Mouse (Mus musculus) embryonic facial prominence, embryonic 10.5 days (tissue): ENCODE results near the gene Zhx3. TPM values are rescaled to one million over a fixed set of nuclear protein-coding genes. Genes with fewer than 3 reads are reported as not detected.

Source experiments
- DNase-seq: peaks from one replicate; pipeline ENCODE4 v3.0.0-alpha.2; 2017; ENCODE audit warnings: low spot score
- H3K27ac ChIP-seq: fragments of 300-500 bp; sonication (generic); replicated peaks from 2 replicates; pipeline ENCODE4 v1.5.1; 2016; ENCODE audit warnings: mild to moderate bottlenecking
- H3K27me3 ChIP-seq: fragments of 300-500 bp; sonication (generic); replicated peaks from 2 replicates; pipeline ENCODE4 v1.6.1; 2016; ENCODE audit warnings: low read depth, mild to moderate bottlenecking; ENCODE audit not compliant: poor library complexity, severe bottlenecking
- H3K36me3 ChIP-seq: fragments of 300-500 bp; sonication (generic); replicated peaks from 2 replicates; pipeline ENCODE4 v1.6.1; 2016; ENCODE audit warnings: mild to moderate bottlenecking, moderate library complexity
- H3K4me1 ChIP-seq: fragments of 300-500 bp; sonication (generic); 2 replicates; pipeline ENCODE4 v1.6.1; 2016
- H3K4me3 ChIP-seq: fragments of 300-500 bp; sonication (generic); 2 replicates; pipeline ENCODE4 v1.5.1; 2016; ENCODE audit warnings: mild to moderate bottlenecking, moderate library complexity
- H3K9me3 ChIP-seq: fragments of 300-500 bp; sonication (generic); 2 replicates; pipeline ENCODE4 v1.6.1; 2016; ENCODE audit warnings: mild to moderate bottlenecking
- whole genome bisulfite sequencing: fragments of 180-500 bp; shearing (Covaris S2); methylation state at CpG from one replicate; pipeline ENCODE4 v1.1.7; 2016; 5-methylcytosine and 5-hydroxymethylcytosine counted together
- polyA plus RNA-seq: library from polyadenylated mRNA; unstranded; fragments of >200 nt; fragmentation: Nextera tagmentation; extraction: Ambion mirVana; gene quantifications from 2 replicates; pipeline ENCODE4 v1.2.1, GENCODE M21; 2016

Zhx3 gene
- polyA plus RNA-seq, 1 experiment from 2014 or later = 7.6 TPM

- no peak for DNase-seq
- H3K9me3 ChIP-seq = no peaks in the 10 kb centered on the region; the same call in 1 of the 2 replicates
These were observed 7.8 kb upstream of the Zhx3 start, which contains the start of gene Lpin3 for GRCm38 (mm10) chr2:160880453-160881195. Gene Lpin3 (plus strand): TSS chr2:160880670.

GRCm38 (mm10) chr2:160876115-160876514, 3.3 kb upstream of the Zhx3 start:
- H3K27ac ChIP-seq = no peak overlapping the region
- no peak overlapping the region for H3K4me3 ChIP-seq
- H3K9me3 ChIP-seq = no peaks in the 10 kb centered on the region; the same call in 1 of the 2 replicates
- H3K36me3 ChIP-seq = no peaks in the 10 kb centered on the region
- H3K27me3 ChIP-seq = no peaks in the 10 kb centered on the region
- peaks cover 14% of the 10 kb centered on the region for H3K4me1 ChIP-seq
- WGBS = 80% methylated on average over 4 of the region's 4 CpGs
- no peak for DNase-seq

More at GRCm38 (mm10) chr2:160880453-160881195, 7.8 kb upstream of the Zhx3 start, which contains the start of gene Lpin3:
- no peak within 1 kb of the TSS for H3K4me3 ChIP-seq
- no peaks in the 10 kb centered on the region for H3K4me1 ChIP-seq
- H3K27me3 ChIP-seq = no peaks in the 10 kb centered on the region
- WGBS = 78% methylated on average over 13 of the region's 13 CpGs
- no peak within 1 kb of the TSS for H3K27ac ChIP-seq
- no peaks in the 10 kb centered on the region for H3K36me3 ChIP-seq

GRCm38 (mm10) chr2:160874231-160874877, 1.6 kb upstream of the Zhx3 start:
- Histone ChIP-seq H3K9me3 (no peaks in the 10 kb centered on the region; the same call in 1 of the 2 replicates), H3K36me3 (no peaks in the 10 kb centered on the region), H3K4me1 (peaks cover 14% of the 10 kb centered on the region), H3K27ac (no peak overlapping the region), H3K27me3 (no peaks in the 10 kb centered on the region), H3K4me3 (no peak overlapping the region)
- whole genome bisulfite sequencing = 84% methylated on average over 5 of the region's 5 CpGs
- no peak for DNase-seq

GRCm38 (mm10) chr2:160872395-160872794, 403 bp downstream of the Zhx3 start:
- no peaks in the 10 kb centered on the region for H3K36me3 ChIP-seq
- peak overlapping the region; percentile 95 for H3K4me3 ChIP-seq
- H3K27ac ChIP-seq = peak overlapping the region; percentile 92
- peaks cover 14% of the 10 kb centered on the region for H3K4me1 ChIP-seq
- DNase-seq = peak; percentile 78
- under 1% methylated on average over 47 of the region's 47 CpGs for WGBS
- no peaks in the 10 kb centered on the region for H3K27me3 ChIP-seq
- H3K9me3 ChIP-seq = no peaks in the 10 kb centered on the region; the same call in 1 of the 2 replicates

- Histone ChIP-seq H3K4me3 (no peak overlapping the region), H3K4me1 (peaks cover 14% of the 10 kb centered on the region), H3K27ac (no peak overlapping the region), H3K27me3 (no peaks in the 10 kb centered on the region), H3K9me3 (no peaks in the 10 kb centered on the region; the same call in 1 of the 2 replicates), H3K36me3 (no peaks in the 10 kb centered on the region)
- 87% methylated on average over 3 of the region's 3 CpGs for WGBS
- DNase-seq = no peak
These were observed 1.5 kb downstream of the Zhx3 start for GRCm38 (mm10) chr2:160871310-160871709.

GRCm38 (mm10) chr2:160869446-160869845, 3.4 kb downstream of the Zhx3 start:
- Histone ChIP-seq H3K4me3 (no peak overlapping the region), H3K27ac (no peak overlapping the region), H3K27me3 (no peaks in the 10 kb centered on the region), H3K9me3 (no peaks in the 10 kb centered on the region), H3K4me1 (peaks cover 14% of the 10 kb centered on the region), H3K36me3 (no peaks in the 10 kb centered on the region)
- DNase-seq = no peak
- 73% methylated on average over 3 of the region's 3 CpGs for WGBS

GRCm38 (mm10) chr2:160865266-160865665, 7.5 kb downstream of the Zhx3 start:
- H3K4me3 ChIP-seq = no peak overlapping the region
- H3K27me3 ChIP-seq = no peaks in the 10 kb centered on the region
- 80% methylated on average over 2 of the region's 2 CpGs for WGBS
- no peaks in the 10 kb centered on the region for H3K4me1 ChIP-seq
- DNase-seq = no peak
- no peaks in the 10 kb centered on the region for H3K36me3 ChIP-seq
- H3K9me3 ChIP-seq = no peaks in the 10 kb centered on the region
- no peak overlapping the region for H3K27ac ChIP-seq

GRCm38 (mm10) chr2:160864112-160864511, 8.7 kb downstream of the Zhx3 start:
- 92% methylated on average over 1 of the region's 1 CpGs for WGBS
- no peaks in the 10 kb centered on the region for H3K36me3 ChIP-seq
- no peak overlapping the region for H3K4me3 ChIP-seq
- no peaks in the 10 kb centered on the region for H3K4me1 ChIP-seq
- no peaks in the 10 kb centered on the region for H3K27me3 ChIP-seq
- no peak for DNase-seq
- H3K27ac ChIP-seq = no peak overlapping the region
- no peaks in the 10 kb centered on the region for H3K9me3 ChIP-seq

- H3K4me1 ChIP-seq = no peaks in the 10 kb centered on the region
- H3K9me3 ChIP-seq = no peaks in the 10 kb centered on the region
These were observed 12.4 kb downstream of the Zhx3 start for GRCm38 (mm10) chr2:160860363-160860762.

GRCm38 (mm10) chr2:160856359-160857102, 16.3 kb downstream of the Zhx3 start:
- H3K4me3 ChIP-seq = no peak overlapping the region
- no peaks in the 10 kb centered on the region for H3K4me1 ChIP-seq
- no peak overlapping the region for H3K27ac ChIP-seq
- no peaks in the 10 kb centered on the region for H3K9me3 ChIP-seq
- no peaks in the 10 kb centered on the region for H3K27me3 ChIP-seq
- no peaks in the 10 kb centered on the region for H3K36me3 ChIP-seq
- WGBS = 79% methylated on average over 5 of the region's 5 CpGs
- no peak for DNase-seq

More at GRCm38 (mm10) chr2:160860363-160860762, 12.4 kb downstream of the Zhx3 start:
- Histone ChIP-seq H3K27me3 (no peaks in the 10 kb centered on the region), H3K27ac (no peak overlapping the region), H3K4me3 (no peak overlapping the region), H3K36me3 (no peaks in the 10 kb centered on the region)
- no peak for DNase-seq
- 88% methylated on average over 1 of the region's 1 CpGs for WGBS

- Histone ChIP-seq H3K9me3 (no peaks in the 10 kb centered on the region), H3K36me3 (no peaks in the 10 kb centered on the region)
These were observed 18.1 kb downstream of the Zhx3 start for GRCm38 (mm10) chr2:160854687-160855086.

GRCm38 (mm10) chr2:160850360-160850759, 22.4 kb downstream of the Zhx3 start:
- Histone ChIP-seq H3K4me1 (no peaks in the 10 kb centered on the region), H3K4me3 (no peak overlapping the region), H3K9me3 (no peaks in the 10 kb centered on the region), H3K36me3 (no peaks in the 10 kb centered on the region), H3K27me3 (no peaks in the 10 kb centered on the region), H3K27ac (no peak overlapping the region)
- WGBS = 73% methylated on average over 3 of the region's 3 CpGs
- DNase-seq = no peak

More at GRCm38 (mm10) chr2:160854687-160855086, 18.1 kb downstream of the Zhx3 start:
- no peak for DNase-seq
- H3K4me3 ChIP-seq = no peak overlapping the region
- H3K27ac ChIP-seq = no peak overlapping the region
- no peaks in the 10 kb centered on the region for H3K27me3 ChIP-seq
- no peaks in the 10 kb centered on the region for H3K4me1 ChIP-seq
